Mouse (Mus musculus): ENCODE results near the gene Capza2. TPM values are rescaled to one million over a fixed set of nuclear protein-coding genes. Genes with fewer than 3 reads are reported as not detected.

Gene Capza2
- polyA plus RNA-seq, 1 experiment from 2014 or later: 269 TPM

GRCm38 (mm10) chr6:17666024-17666423, 30.0 kb downstream of the Capza2 start:
- H3K4me1 ChIP-seq (replicated peaks; ENCODE audit: control insufficient read depth, insufficient read depth, low read length): no peaks in the 10 kb centered on the region
- no peak overlapping the region for H3K9ac ChIP-seq (replicated peaks; ENCODE audit: low read depth, low read length)
- H3K4me2 ChIP-seq (ENCODE audit: low read length): no peak overlapping the region
- H3K4me3 ChIP-seq (replicated peaks; ENCODE audit: low read length): no peak overlapping the region
- no peaks in the 10 kb centered on the region for H3K9me3 ChIP-seq (ENCODE audit: control insufficient read depth, low read length)
- peaks cover 21% of the 10 kb centered on the region for H3K36me3 ChIP-seq (ENCODE audit: control insufficient read depth, insufficient read depth)
- no peak overlapping the region for H3K27ac ChIP-seq (ENCODE audit: low read length)
- H3K27me3 ChIP-seq (replicated peaks; ENCODE audit: control insufficient read depth, insufficient read depth, low read length): no peaks in the 10 kb centered on the region
- ATAC-seq: no peak

GRCm38 (mm10) chr6:17667813-17668212, 31.8 kb downstream of the Capza2 start:
- ATAC-seq: no peak
- Histone ChIP-seq H3K9me3 (ENCODE audit: control insufficient read depth, low read length) (no peaks in the 10 kb centered on the region), H3K4me1 (replicated peaks; ENCODE audit: control insufficient read depth, insufficient read depth, low read length) (no peaks in the 10 kb centered on the region), H3K9ac (replicated peaks; ENCODE audit: low read depth, low read length) (no peak overlapping the region), H3K4me2 (ENCODE audit: low read length) (no peak overlapping the region), H3K4me3 (replicated peaks; ENCODE audit: low read length) (no peak overlapping the region), H3K36me3 (ENCODE audit: control insufficient read depth, insufficient read depth) (peaks cover 16% of the 10 kb centered on the region), H3K27ac (ENCODE audit: low read length) (no peak overlapping the region), H3K27me3 (replicated peaks; ENCODE audit: control insufficient read depth, insufficient read depth, low read length) (no peaks in the 10 kb centered on the region)
- 91% methylated on average over 3 of the region's 3 CpGs for WGBS

- no peak overlapping the region for H3K27ac ChIP-seq (ENCODE audit: low read length)
- H3K36me3 ChIP-seq (ENCODE audit: control insufficient read depth, insufficient read depth): peaks cover 11% of the 10 kb centered on the region
- 97% methylated on average over 12 of the region's 12 CpGs for WGBS
- H3K9ac ChIP-seq (replicated peaks; ENCODE audit: low read depth, low read length): no peak overlapping the region
- no peaks in the 10 kb centered on the region for H3K4me1 ChIP-seq (replicated peaks; ENCODE audit: control insufficient read depth, insufficient read depth, low read length)
- no peak overlapping the region for H3K4me3 ChIP-seq (replicated peaks; ENCODE audit: low read length)
- no peaks in the 10 kb centered on the region for H3K9me3 ChIP-seq (ENCODE audit: control insufficient read depth, low read length)
- H3K4me2 ChIP-seq (ENCODE audit: low read length): no peak overlapping the region
- ATAC-seq: 0 out of 2 replicates have a peak, but pooled peaks have one; percentile 2
- no peaks in the 10 kb centered on the region for H3K27me3 ChIP-seq (replicated peaks; ENCODE audit: control insufficient read depth, insufficient read depth, low read length)
Observed at GRCm38 (mm10) chr6:17668334-17668733, 32.3 kb downstream of the Capza2 start.

- no peak overlapping the region for H3K9ac ChIP-seq (replicated peaks; ENCODE audit: low read depth, low read length)
- no peaks in the 10 kb centered on the region for H3K27me3 ChIP-seq (replicated peaks; ENCODE audit: control insufficient read depth, insufficient read depth, low read length)
- no peak for ATAC-seq
- H3K4me3 ChIP-seq (replicated peaks; ENCODE audit: low read length): no peak overlapping the region
- H3K4me1 ChIP-seq (replicated peaks; ENCODE audit: control insufficient read depth, insufficient read depth, low read length): no peaks in the 10 kb centered on the region
- H3K36me3 ChIP-seq (ENCODE audit: control insufficient read depth, insufficient read depth): peaks cover 10% of the 10 kb centered on the region
- no peak overlapping the region for H3K27ac ChIP-seq (ENCODE audit: low read length)
- H3K9me3 ChIP-seq (ENCODE audit: control insufficient read depth, low read length): no peaks in the 10 kb centered on the region
- H3K4me2 ChIP-seq (ENCODE audit: low read length): no peak overlapping the region
- WGBS: 75% methylated on average over 2 of the region's 2 CpGs
Observed at GRCm38 (mm10) chr6:17669826-17670225, 33.8 kb downstream of the Capza2 start.

GRCm38 (mm10) chr6:17675019-17675756, 39.2 kb downstream of the Capza2 start:
- Histone ChIP-seq H3K36me3 (ENCODE audit: control insufficient read depth, insufficient read depth) (no peaks in the 10 kb centered on the region), H3K9me3 (ENCODE audit: control insufficient read depth, low read length) (no peaks in the 10 kb centered on the region), H3K27ac (ENCODE audit: low read length) (no peak overlapping the region), H3K9ac (replicated peaks; ENCODE audit: low read depth, low read length) (no peak overlapping the region), H3K4me2 (ENCODE audit: low read length) (peak overlapping the region; percentile 13; the same call in 1 of the 2 replicates), H3K27me3 (replicated peaks; ENCODE audit: control insufficient read depth, insufficient read depth, low read length) (no peaks in the 10 kb centered on the region), H3K4me1 (replicated peaks; ENCODE audit: control insufficient read depth, insufficient read depth, low read length) (no peaks in the 10 kb centered on the region), H3K4me3 (replicated peaks; ENCODE audit: low read length) (no peak overlapping the region)
- 25% methylated on average over 12 of the region's 12 CpGs for WGBS
- ATAC-seq: peak; percentile 76

GRCm38 (mm10) chr6:17677008-17677407, 41.0 kb downstream of the Capza2 start:
- H3K27ac ChIP-seq (ENCODE audit: low read length): no peak overlapping the region
- ATAC-seq: no peak
- no peak overlapping the region for H3K4me2 ChIP-seq (ENCODE audit: low read length)
- H3K4me1 ChIP-seq (replicated peaks; ENCODE audit: control insufficient read depth, insufficient read depth, low read length): no peaks in the 10 kb centered on the region
- WGBS: 91% methylated on average over 2 of the region's 2 CpGs
- H3K9ac ChIP-seq (replicated peaks; ENCODE audit: low read depth, low read length): no peak overlapping the region
- H3K36me3 ChIP-seq (ENCODE audit: control insufficient read depth, insufficient read depth): no peaks in the 10 kb centered on the region
- H3K27me3 ChIP-seq (replicated peaks; ENCODE audit: control insufficient read depth, insufficient read depth, low read length): no peaks in the 10 kb centered on the region
- no peaks in the 10 kb centered on the region for H3K9me3 ChIP-seq (ENCODE audit: control insufficient read depth, low read length)
- H3K4me3 ChIP-seq (replicated peaks; ENCODE audit: low read length): no peak overlapping the region

GRCm38 (mm10) chr6:17680266-17680925, 44.4 kb downstream of the Capza2 start:
- Histone ChIP-seq H3K4me2 (ENCODE audit: low read length) (no peak overlapping the region), H3K9ac (replicated peaks; ENCODE audit: low read depth, low read length) (no peak overlapping the region), H3K27ac (ENCODE audit: low read length) (no peak overlapping the region), H3K9me3 (ENCODE audit: control insufficient read depth, low read length) (no peaks in the 10 kb centered on the region), H3K4me3 (replicated peaks; ENCODE audit: low read length) (no peak overlapping the region), H3K27me3 (replicated peaks; ENCODE audit: control insufficient read depth, insufficient read depth, low read length) (no peaks in the 10 kb centered on the region), H3K36me3 (ENCODE audit: control insufficient read depth, insufficient read depth) (no peaks in the 10 kb centered on the region), H3K4me1 (replicated peaks; ENCODE audit: control insufficient read depth, insufficient read depth, low read length) (no peaks in the 10 kb centered on the region)
- 81% methylated on average over 6 of the region's 6 CpGs for WGBS
- ATAC-seq: no peak

GRCm38 (mm10) chr6:17681810-17682209, 45.8 kb downstream of the Capza2 start:
- Histone ChIP-seq H3K9me3 (ENCODE audit: control insufficient read depth, low read length) (no peaks in the 10 kb centered on the region), H3K4me2 (ENCODE audit: low read length) (no peak overlapping the region), H3K27me3 (replicated peaks; ENCODE audit: control insufficient read depth, insufficient read depth, low read length) (no peaks in the 10 kb centered on the region), H3K4me1 (replicated peaks; ENCODE audit: control insufficient read depth, insufficient read depth, low read length) (no peaks in the 10 kb centered on the region), H3K4me3 (replicated peaks; ENCODE audit: low read length) (no peak overlapping the region), H3K36me3 (ENCODE audit: control insufficient read depth, insufficient read depth) (no peaks in the 10 kb centered on the region), H3K27ac (ENCODE audit: low read length) (no peak overlapping the region), H3K9ac (replicated peaks; ENCODE audit: low read depth, low read length) (no peak overlapping the region)
- no peak for ATAC-seq
- WGBS: 97% methylated on average over 8 of the region's 8 CpGs

- Histone ChIP-seq H3K4me3 (replicated peaks; ENCODE audit: low read length) (no peak overlapping the region), H3K36me3 (ENCODE audit: control insufficient read depth, insufficient read depth) (no peaks in the 10 kb centered on the region), H3K27me3 (replicated peaks; ENCODE audit: control insufficient read depth, insufficient read depth, low read length) (no peaks in the 10 kb centered on the region), H3K9me3 (ENCODE audit: control insufficient read depth, low read length) (no peaks in the 10 kb centered on the region), H3K4me1 (replicated peaks; ENCODE audit: control insufficient read depth, insufficient read depth, low read length) (peaks cover 3% of the 10 kb centered on the region; the same call in 1 of the 2 replicates), H3K27ac (ENCODE audit: low read length) (no peak overlapping the region), H3K4me2 (ENCODE audit: low read length) (no peak overlapping the region), H3K9ac (replicated peaks; ENCODE audit: low read depth, low read length) (no peak overlapping the region)
- 87% methylated on average over 5 of the region's 5 CpGs for WGBS
- ATAC-seq: no peak
Observed at GRCm38 (mm10) chr6:17688676-17689075, 52.6 kb downstream of the Capza2 start.
